Mouse (Mus musculus): Measurements from ENCODE around the gene Krtap19-4. TPM values are rescaled to one million over a fixed set of nuclear protein-coding genes. Genes with fewer than 3 reads are reported as not detected.

The Krtap19-4 gene
- not detected in 2 replicates for polyA plus RNA-seq (2015; fragmentation: Nextera tagmentation; extraction: Ambion mirVana)

GRCm38 (mm10) chr16:88884989-88885388 lies at the start of gene Krtap19-4:
TSS of gene Krtap19-4 (minus strand) at chr16:88885089.
- Histone ChIP-seq H3K36me3 (ENCODE audit: control insufficient read depth, insufficient read depth, low read length) (no peaks in the 10 kb centered on the region), H3K27ac (replicated peaks) (no peak within 1 kb of the TSS), H3K4me2 (replicated peaks; ENCODE audit: low read depth) (no peak within 1 kb of the TSS), H3K4me3 (ENCODE audit: low read depth, low read length) (no peak within 1 kb of the TSS), H3K4me1 (replicated peaks; ENCODE audit: control insufficient read depth, insufficient read depth) (no peaks in the 10 kb centered on the region), H3K27me3 (ENCODE audit: control insufficient read depth, insufficient read depth, low read length) (no peaks in the 10 kb centered on the region), H3K9me3 (ENCODE audit: control insufficient read depth, low read length) (no peaks in the 10 kb centered on the region), H3K9ac (ENCODE audit: low read length) (no peak within 1 kb of the TSS)
- ATAC-seq (ENCODE audit: low FRiP score, low TSS enrichment): no peak
- DNase-seq (ENCODE audit: low spot score): no peak
- TF ChIP-seq CTCF (IDR thresholded peaks at IDR 0.05; ENCODE audit: low read depth) (no peak), EP300 (optimal IDR thresholded peaks at IDR 0.05) (no peak)
- WGBS: 84% methylated on average over 5 of the region's 5 CpGs

- H3K27ac ChIP-seq (replicated peaks): no peak within 1 kb of the TSS
- ATAC-seq (ENCODE audit: low FRiP score, low TSS enrichment) (no peak), DNase-seq (ENCODE audit: low spot score) (no peak)
- H3K4me2 ChIP-seq (replicated peaks; ENCODE audit: low read depth): no peak within 1 kb of the TSS
- no peaks in the 10 kb centered on the region for H3K9me3 ChIP-seq (ENCODE audit: control insufficient read depth, low read length)
- WGBS: 83% methylated on average over 3 of the region's 3 CpGs
- no peak within 1 kb of the TSS for H3K9ac ChIP-seq (ENCODE audit: low read length)
- H3K4me1 ChIP-seq (replicated peaks; ENCODE audit: control insufficient read depth, insufficient read depth): no peaks in the 10 kb centered on the region
- no peak within 1 kb of the TSS for H3K4me3 ChIP-seq (ENCODE audit: low read depth, low read length)
- TF ChIP-seq CTCF (IDR thresholded peaks at IDR 0.05; ENCODE audit: low read depth) (no peak), EP300 (optimal IDR thresholded peaks at IDR 0.05) (no peak)
- no peaks in the 10 kb centered on the region for H3K36me3 ChIP-seq (ENCODE audit: control insufficient read depth, insufficient read depth, low read length)
- no peaks in the 10 kb centered on the region for H3K27me3 ChIP-seq (ENCODE audit: control insufficient read depth, insufficient read depth, low read length)
Observed at GRCm38 (mm10) chr16:88932165-88932564, 47.3 kb upstream of the Krtap19-4 start, which contains the start of gene Krtap19-9b. TSS of gene Krtap19-9b (minus strand) at chr16:88932265.

DNA sequence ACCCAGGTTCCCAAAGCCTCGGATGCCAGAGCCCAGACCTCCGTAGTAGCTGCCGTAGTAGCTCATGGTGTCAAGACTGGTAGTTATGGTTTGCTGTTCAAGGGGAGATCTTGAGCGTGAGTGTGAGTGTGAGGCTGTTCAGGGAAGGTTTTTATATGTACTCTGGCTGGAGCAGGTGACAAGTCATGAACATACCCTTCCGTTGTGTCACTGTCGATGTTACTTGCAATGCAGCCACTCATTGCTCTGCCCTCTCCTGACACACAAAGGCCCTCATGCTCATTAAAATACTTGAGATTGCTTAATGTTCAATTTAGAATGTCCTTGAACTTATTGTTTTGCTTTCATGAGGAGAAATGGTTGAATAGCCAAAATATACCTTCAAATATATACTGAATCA lies 11.5 kb upstream of the Krtap19-4 start, which contains the start of gene Krtap19-5:
Gene Krtap19-5 (minus strand): TSS at position 101 of the 400 bp plus-strand sequence.
- H3K4me2 ChIP-seq (replicated peaks; ENCODE audit: low read depth): no peak within 1 kb of the TSS
- H3K9me3 ChIP-seq (ENCODE audit: control insufficient read depth, low read length): no peaks in the 10 kb centered on the region
- no peak for DNase-seq (ENCODE audit: low spot score)
- no peaks in the 10 kb centered on the region for H3K4me1 ChIP-seq (replicated peaks; ENCODE audit: control insufficient read depth, insufficient read depth)
- 88% methylated on average over 6 of the region's 6 CpGs for WGBS
- H3K27me3 ChIP-seq (ENCODE audit: control insufficient read depth, insufficient read depth, low read length): no peaks in the 10 kb centered on the region
- no peak within 1 kb of the TSS for H3K27ac ChIP-seq (replicated peaks)
- H3K4me3 ChIP-seq (ENCODE audit: low read depth, low read length): no peak within 1 kb of the TSS
- ATAC-seq (ENCODE audit: low FRiP score, low TSS enrichment): no peak
- no peaks in the 10 kb centered on the region for H3K36me3 ChIP-seq (ENCODE audit: control insufficient read depth, insufficient read depth, low read length)
- no peak within 1 kb of the TSS for H3K9ac ChIP-seq (ENCODE audit: low read length)
- TF ChIP-seq EP300 (optimal IDR thresholded peaks at IDR 0.05) (no peak), CTCF (IDR thresholded peaks at IDR 0.05; ENCODE audit: low read depth) (no peak)

GRCm38 (mm10) chr16:88886870-88887269 lies 2.0 kb upstream of the Krtap19-4 start:
- no peak overlapping the region for H3K9ac ChIP-seq (ENCODE audit: low read length)
- DNase-seq (ENCODE audit: low spot score): no peak
- no peak for ATAC-seq (ENCODE audit: low FRiP score, low TSS enrichment)
- H3K4me1 ChIP-seq (replicated peaks; ENCODE audit: control insufficient read depth, insufficient read depth): no peaks in the 10 kb centered on the region
- no peaks in the 10 kb centered on the region for H3K9me3 ChIP-seq (ENCODE audit: control insufficient read depth, low read length)
- no peaks in the 10 kb centered on the region for H3K27me3 ChIP-seq (ENCODE audit: control insufficient read depth, insufficient read depth, low read length)
- no peaks in the 10 kb centered on the region for H3K36me3 ChIP-seq (ENCODE audit: control insufficient read depth, insufficient read depth, low read length)
- no peak overlapping the region for H3K4me3 ChIP-seq (ENCODE audit: low read depth, low read length)
- TF ChIP-seq CTCF (IDR thresholded peaks at IDR 0.05; ENCODE audit: low read depth) (no peak), EP300 (optimal IDR thresholded peaks at IDR 0.05) (no peak)
- 78% methylated on average over 6 of the region's 6 CpGs for WGBS
- H3K27ac ChIP-seq (replicated peaks): no peak overlapping the region
- no peak overlapping the region for H3K4me2 ChIP-seq (replicated peaks; ENCODE audit: low read depth)

DNA sequence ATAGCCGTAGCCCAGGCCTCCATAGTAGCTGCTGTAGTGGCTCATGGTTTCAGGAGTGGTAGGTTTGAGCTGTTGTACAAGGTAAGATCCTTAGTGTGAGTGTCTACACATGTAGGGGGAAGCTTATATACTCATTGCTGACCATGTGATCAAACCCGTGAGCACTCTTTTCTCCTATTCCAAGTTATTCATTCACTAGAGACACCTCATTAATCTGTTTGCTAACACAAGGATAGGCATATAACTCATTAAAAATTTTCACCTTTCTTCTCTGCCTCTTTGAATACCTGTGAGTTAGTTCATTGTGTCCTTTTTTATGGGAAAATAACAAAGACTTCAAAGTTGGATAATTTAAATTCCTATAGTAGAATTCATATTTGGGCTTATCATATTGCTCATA lies 7.0 kb downstream of the Krtap19-4 start, which contains the start of gene Krtap19-3:
Gene Krtap19-3 (minus strand): TSS at position 101 of the 400 bp plus-strand sequence.
- Histone ChIP-seq H3K4me1 (replicated peaks; ENCODE audit: control insufficient read depth, insufficient read depth) (no peaks in the 10 kb centered on the region), H3K4me3 (ENCODE audit: low read depth, low read length) (no peak within 1 kb of the TSS), H3K27me3 (ENCODE audit: control insufficient read depth, insufficient read depth, low read length) (no peaks in the 10 kb centered on the region), H3K9ac (ENCODE audit: low read length) (no peak within 1 kb of the TSS), H3K27ac (replicated peaks) (no peak within 1 kb of the TSS), H3K9me3 (ENCODE audit: control insufficient read depth, low read length) (no peaks in the 10 kb centered on the region), H3K36me3 (ENCODE audit: control insufficient read depth, insufficient read depth, low read length) (no peaks in the 10 kb centered on the region), H3K4me2 (replicated peaks; ENCODE audit: low read depth) (no peak within 1 kb of the TSS)
- WGBS: 77% methylated on average over 2 of the region's 2 CpGs
- TF ChIP-seq CTCF (IDR thresholded peaks at IDR 0.05; ENCODE audit: low read depth): no peak
- no peak for TF ChIP-seq EP300 (optimal IDR thresholded peaks at IDR 0.05)
- ATAC-seq (ENCODE audit: low FRiP score, low TSS enrichment) (no peak), DNase-seq (ENCODE audit: low spot score) (no peak)

DNA sequence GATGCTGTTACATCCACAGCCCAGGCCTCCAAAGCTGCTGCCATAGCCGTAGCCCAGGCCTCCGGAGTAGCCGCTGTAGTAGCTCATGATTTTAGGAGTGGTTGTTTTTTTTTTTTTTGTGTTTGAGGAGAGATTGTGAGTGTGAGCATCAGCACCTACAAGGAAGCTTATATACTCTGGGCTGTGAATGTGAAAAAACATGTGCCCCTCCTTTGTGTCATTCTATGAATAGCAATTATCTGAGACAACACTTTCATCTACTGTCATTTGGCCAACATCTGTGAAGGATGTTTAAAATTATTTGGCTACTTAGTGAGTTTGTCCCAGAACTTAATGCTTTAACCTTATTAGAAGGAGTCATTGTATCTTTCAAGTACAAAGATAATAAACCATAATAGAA lies 10.7 kb downstream of the Krtap19-4 start, which contains the start of gene Krtap19-2:
Gene Krtap19-2 (minus strand): TSS at position 101 of the 400 bp plus-strand sequence.
- no peak within 1 kb of the TSS for H3K4me2 ChIP-seq (replicated peaks; ENCODE audit: low read depth)
- H3K4me1 ChIP-seq (replicated peaks; ENCODE audit: control insufficient read depth, insufficient read depth): no peaks in the 10 kb centered on the region
- no peaks in the 10 kb centered on the region for H3K9me3 ChIP-seq (ENCODE audit: control insufficient read depth, low read length)
- no peak for DNase-seq (ENCODE audit: low spot score)
- no peak for ATAC-seq (ENCODE audit: low FRiP score, low TSS enrichment)
- H3K4me3 ChIP-seq (ENCODE audit: low read depth, low read length): no peak within 1 kb of the TSS
- no peak within 1 kb of the TSS for H3K27ac ChIP-seq (replicated peaks)
- H3K9ac ChIP-seq (ENCODE audit: low read length): no peak within 1 kb of the TSS
- no peaks in the 10 kb centered on the region for H3K36me3 ChIP-seq (ENCODE audit: control insufficient read depth, insufficient read depth, low read length)
- no peak for TF ChIP-seq CTCF (IDR thresholded peaks at IDR 0.05; ENCODE audit: low read depth)
- TF ChIP-seq EP300 (optimal IDR thresholded peaks at IDR 0.05): no peak
- no peaks in the 10 kb centered on the region for H3K27me3 ChIP-seq (ENCODE audit: control insufficient read depth, insufficient read depth, low read length)
- WGBS: 97% methylated on average over 3 of the region's 3 CpGs
